Mouse (Mus musculus) hematopoietic stem cell, adult 5-6 weeks (primary cell): ENCODE results near the gene Rapgef2. TPM values are rescaled to one million over a fixed set of nuclear protein-coding genes. Genes with fewer than 3 reads are reported as not detected.
A peak's percentile ranks its signal among the peaks of the same experiment; 100 is the strongest.

ENCODE experiments used
- ATAC-seq, 2 experiments: fragments of 125-278 bp in 1 of 2; replicated peaks in 1 of 2; 2 replicates each; pipeline ENCODE4 v1.8.0; 2016 to 2017; ENCODE audit warnings: inconsistent platforms in 2 of 2, mild to moderate bottlenecking in 2 of 2, moderate number of reproducible peaks in 2 of 2, low read depth in 1 of 2, moderate TSS enrichment in 1 of 2; ENCODE audit not compliant: low FRiP score in 2 of 2, poor library complexity in 2 of 2, severe bottlenecking in 2 of 2, insufficient read depth in 1 of 2, low TSS enrichment in 1 of 2
- total RNA-seq: library from RNA; stranded (forward); fragments of 172-1452, 232-1000 nt; gene quantifications from 2 replicates; pipeline ENCODE4 v1.2.3, GENCODE M21; 2017

Rapgef2 gene
- total RNA-seq: 18.5 and 20.2 TPM in 2 replicates

DNA sequence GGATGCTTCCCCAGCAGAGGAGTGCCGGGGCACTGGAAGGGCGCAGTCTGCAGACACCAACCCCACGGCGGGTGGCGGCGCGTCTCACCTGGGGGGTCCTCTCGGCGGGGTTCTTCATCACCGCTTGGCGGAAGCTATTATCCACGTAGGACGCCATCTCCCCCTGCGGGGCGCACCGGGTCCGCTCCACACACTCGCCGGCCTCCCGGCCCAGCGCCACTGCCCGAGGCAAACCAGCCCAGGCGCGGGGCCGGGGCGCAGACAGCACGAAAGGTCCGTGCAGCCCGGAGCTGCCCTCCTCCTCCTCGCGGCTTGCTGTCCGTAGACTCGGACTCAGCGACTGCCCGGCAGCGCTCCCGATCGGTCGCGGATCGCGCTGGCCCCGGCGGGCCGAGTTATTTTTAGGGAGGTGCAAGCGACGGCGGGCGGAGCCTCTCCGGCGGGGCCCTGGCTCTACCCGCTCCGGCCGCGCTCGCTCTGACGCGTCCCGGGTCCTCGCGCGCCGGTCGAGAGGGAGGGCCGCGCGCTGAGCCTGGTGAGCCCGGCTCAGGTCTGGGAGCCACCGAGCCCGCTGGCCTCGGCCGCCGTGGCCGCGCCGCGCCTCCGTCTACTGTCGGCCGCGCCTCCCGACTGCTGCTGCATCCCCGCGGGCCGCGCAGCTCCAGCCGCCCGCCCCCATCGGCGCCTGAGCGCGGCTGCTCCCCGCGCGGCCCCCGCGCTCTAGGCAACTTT, at the start of gene Rapgef2:
Gene Rapgef2, minus strand, starts transcription at position 142 of the 732 bp plus-strand sequence.
- ATAC-seq: peak; percentile 8 to 15; a peak in 2 of 4 replicates

DNA sequence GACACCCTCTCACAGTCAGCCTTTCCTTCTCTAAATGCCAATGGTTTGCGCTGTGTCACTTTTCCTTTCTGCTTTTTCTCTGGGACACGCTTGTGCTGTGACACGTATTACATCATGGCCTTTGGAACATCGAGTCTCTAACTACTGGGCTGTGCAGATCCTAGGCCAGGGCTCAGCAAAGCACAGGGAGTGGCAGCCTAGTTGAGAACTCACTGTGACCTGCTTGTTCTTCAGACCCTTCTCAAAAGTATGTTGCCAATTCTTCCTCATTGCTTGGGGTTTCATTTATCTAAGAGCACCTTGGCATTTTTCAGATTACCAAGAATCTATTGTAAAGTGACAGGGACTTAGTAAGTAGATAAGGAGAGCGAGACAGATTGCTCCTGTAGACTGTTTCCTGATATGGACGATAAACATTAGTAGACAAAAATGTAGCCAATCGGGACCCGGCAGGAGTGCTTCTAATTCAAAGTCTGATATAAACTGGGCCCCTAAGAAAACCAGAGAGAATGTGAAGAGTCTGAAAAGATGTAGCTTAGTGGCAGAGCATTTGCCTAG, 47.4 kb upstream of the Rapgef2 start:
- ATAC-seq: no peak

DNA sequence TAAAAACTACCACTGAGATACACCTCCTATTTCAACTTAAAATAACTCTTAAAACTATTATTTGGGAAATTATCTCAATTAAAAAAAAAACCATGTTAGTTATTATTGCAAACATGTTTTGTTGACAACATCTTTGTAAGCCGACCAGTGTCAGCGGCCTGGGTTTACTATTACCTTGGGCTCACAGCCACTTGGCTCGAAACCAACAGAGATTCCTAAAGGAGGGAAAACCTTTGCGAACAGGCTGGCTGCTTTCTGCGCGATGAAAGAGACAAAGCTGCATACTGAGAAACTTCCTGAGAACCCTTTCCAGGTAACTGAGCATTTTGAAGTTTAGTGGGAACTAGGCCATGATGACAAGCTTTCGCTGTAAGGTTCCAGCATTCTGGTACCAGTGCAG, 46.7 kb upstream of the Rapgef2 start:
- ATAC-seq: no peak

DNA sequence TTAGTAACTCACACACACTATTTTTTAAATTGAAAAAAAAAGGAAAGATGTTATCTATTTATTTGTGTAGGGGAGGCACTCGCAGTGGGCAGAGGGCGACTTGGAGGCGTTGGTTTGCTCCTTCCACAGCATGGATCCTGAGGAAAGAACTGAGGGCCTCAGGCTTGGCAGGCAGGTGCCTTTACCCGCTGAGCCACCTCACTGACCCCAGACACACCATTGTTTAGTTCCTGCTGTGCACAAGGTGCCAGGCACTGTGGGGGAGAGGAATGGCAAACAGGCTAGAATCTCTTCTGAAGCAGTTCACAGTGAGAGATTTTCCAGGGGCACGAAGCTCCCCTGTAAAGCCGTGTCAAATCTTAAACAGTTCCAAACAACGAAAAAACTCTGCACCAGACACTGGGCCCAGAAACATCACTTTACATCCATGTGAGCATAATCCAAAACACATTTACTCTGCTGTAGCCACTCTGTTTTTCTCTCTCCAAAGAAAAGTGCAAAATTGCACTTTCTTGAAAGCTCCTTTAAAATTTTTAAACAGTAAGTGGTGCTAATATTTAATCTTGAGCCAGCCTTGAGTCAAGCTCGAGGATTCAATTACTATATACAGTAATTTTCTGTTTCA, 43.5 kb upstream of the Rapgef2 start:
- ATAC-seq: no peak

GRCm38 (mm10) chr3:79324697-79325526, 38.6 kb upstream of the Rapgef2 start:
- no peak for ATAC-seq

- ATAC-seq: 0 out of 4 replicates have a peak, but pooled peaks of 1 of the 2 experiments have one; percentile 37
Observed at GRCm38 (mm10) chr3:79314006-79314698, 27.8 kb upstream of the Rapgef2 start.

GRCm38 (mm10) chr3:79311895-79312294, 25.6 kb upstream of the Rapgef2 start:
- no peak for ATAC-seq

- no peak for ATAC-seq
Observed at GRCm38 (mm10) chr3:79310184-79310583, 23.9 kb upstream of the Rapgef2 start.

DNA sequence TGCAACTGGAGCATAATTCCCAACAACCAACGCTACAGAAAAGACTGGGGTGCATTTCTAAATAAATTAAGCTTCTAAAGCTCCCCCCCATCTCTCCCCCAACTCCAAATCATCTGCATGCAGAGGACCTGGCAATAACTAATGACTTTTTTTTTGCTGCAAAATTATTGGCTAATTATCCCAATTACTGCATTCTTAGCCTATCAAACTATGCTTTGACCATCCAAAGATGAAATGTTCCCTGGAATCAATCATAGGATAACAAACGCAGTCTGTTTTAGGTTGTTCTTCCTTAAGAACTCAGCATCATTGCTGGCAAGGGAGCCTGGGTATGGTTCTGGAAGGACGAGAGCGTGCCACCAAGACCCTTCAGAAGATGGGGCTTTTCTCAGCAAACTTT, 22.3 kb upstream of the Rapgef2 start:
- ATAC-seq: no peak

DNA sequence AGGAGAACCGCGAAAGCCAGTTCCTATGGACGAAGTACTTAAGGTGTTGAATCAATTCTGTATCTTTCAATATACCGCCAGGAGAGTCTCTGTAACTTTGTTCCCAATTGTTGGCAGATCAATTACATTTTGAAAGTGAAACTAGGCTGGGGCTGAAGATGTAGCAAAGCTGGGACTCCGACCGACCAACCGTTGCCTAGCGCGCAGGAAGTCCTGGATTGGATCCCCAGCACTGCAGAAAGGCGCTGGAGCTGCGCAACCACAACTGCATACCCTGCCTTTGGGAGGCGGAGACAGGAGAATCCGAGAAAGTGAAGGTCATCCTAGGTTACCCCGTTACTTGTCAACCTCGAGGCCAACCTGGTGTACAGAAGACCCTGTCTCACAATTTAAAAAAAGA, 13.1 kb upstream of the Rapgef2 start:
- no peak for ATAC-seq

GRCm38 (mm10) chr3:79297281-79297680, 11.0 kb upstream of the Rapgef2 start:
- no peak for ATAC-seq

GRCm38 (mm10) chr3:79296586-79296985, 10.3 kb upstream of the Rapgef2 start:
- ATAC-seq: no peak

- no peak for ATAC-seq
Observed at GRCm38 (mm10) chr3:79296049-79296448, 9.7 kb upstream of the Rapgef2 start.

DNA sequence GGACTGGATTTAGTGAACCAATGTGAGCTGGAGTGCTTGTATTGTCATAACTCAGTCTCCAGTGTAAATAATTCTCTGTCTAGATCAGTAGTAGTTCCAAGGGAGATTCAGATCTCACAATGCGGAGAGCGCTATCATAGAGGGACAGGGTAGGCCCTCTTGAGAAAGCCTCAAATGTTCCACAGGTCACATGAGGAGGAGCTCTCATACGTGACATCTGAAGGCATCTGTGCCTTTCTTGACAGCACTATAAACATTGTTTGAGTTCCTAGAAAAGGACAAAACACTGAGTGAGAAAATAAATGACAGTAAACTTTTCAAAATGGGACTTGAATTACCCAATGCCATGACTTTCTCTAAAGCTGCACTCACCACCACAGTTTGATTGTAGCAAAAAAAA, 8.4 kb upstream of the Rapgef2 start:
- ATAC-seq: no peak

- no peak for ATAC-seq
Observed at GRCm38 (mm10) chr3:79293023-79293422, 6.7 kb upstream of the Rapgef2 start.

DNA sequence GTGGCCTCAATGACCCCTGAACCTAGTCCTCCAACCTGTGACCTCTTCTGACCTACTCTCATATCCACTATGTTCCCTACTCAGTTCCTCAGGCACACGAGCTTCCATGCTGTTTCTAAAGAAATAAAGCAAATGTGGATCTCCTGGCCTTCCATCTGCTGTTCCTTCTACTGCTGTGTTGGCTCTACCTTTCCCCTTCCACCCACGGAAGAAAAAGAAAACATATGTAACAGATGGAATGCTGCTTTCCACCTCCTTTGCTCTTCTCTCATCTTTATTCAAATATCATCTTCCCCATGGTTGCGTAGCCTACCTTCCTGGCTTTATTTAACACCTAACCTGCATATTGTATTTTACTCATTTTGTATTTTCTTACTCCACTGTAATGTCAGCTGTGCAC, 2.7 kb upstream of the Rapgef2 start:
- no peak for ATAC-seq

DNA sequence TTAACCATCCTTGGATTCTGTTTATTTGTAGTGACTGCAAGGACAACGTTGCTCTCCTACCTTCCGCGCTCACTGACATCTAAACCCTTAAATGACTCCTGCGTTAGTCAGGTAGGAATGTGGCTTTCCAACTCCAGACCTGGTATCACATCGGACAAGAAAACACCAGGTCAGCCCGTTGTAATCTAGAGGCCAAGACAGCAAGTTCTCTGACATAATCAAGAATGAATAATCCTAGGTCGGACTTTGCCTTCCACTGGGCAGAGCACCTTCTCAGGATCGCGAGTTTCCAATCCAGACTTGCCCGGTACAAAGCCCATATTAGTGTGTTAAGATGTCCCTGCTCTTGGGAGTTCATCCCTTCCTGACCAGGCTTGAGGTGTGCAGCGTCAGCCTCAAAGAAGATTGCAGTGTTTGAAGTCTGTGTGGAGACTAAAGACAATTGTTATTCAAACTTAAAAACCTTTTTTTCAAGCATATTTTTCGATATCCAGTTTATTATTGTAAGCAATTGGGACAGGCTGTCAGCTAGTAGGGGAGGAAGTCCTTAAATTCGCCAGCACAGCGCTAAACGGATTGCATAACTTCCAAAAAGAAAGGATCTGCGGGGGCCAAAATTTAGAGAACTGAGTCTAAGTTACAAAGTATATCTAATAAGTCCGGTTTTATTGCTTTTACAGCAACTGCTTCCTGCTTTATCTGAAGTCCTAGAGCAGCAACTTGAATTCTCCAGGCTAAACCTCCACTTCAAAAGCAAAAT, 1.6 kb upstream of the Rapgef2 start:
- ATAC-seq: no peak
